ENCODE assay signal across 8 mouse cellular contexts in genomic region chr5:115011217-115011518, GRCm38 (mm10). TPM values are rescaled to one million over a fixed set of nuclear protein-coding genes. Genes with fewer than 3 reads are reported as not detected.
DNase-seq lines count a peak whose midpoint lies in the region; ATAC-seq and TF ChIP-seq lines count a peak whose summit lies in the region.

No protein-coding gene starts in this region.

- no peak for DNase-seq in kidney, postnatal 4 days
- no peak for DNase-seq in adrenal gland, adult 18-20 months (ENCODE audit: low spot score in 2 of 2)
- DNase-seq in ovary, postnatal 10 days (ENCODE audit: low spot score): no peak
- no peak for DNase-seq in embryo, embryonic 11 days

- peak; percentile 47 for ATAC-seq in kidney, embryonic 16.5 days (ENCODE audit: low FRiP score, low TSS enrichment)
- peak; percentile 49 for ATAC-seq in hindbrain, embryonic 15.5 days (ENCODE audit: low FRiP score, low read depth)
- ATAC-seq in midbrain, embryonic 15.5 days (replicated peaks): peak; percentile 57

- H3K9ac ChIP-seq in kidney, embryonic 16.5 days (replicated peaks; ENCODE audit: low read length): peak overlapping the region; percentile 100
- peak overlapping the region; percentile 93 for H3K9ac ChIP-seq in hindbrain, embryonic 15.5 days
- H3K9ac ChIP-seq in midbrain, embryonic 15.5 days: peak overlapping the region; percentile 99

- H3K36me3 ChIP-seq in kidney, embryonic 16.5 days (ENCODE audit: insufficient read depth, low read length): no peaks in the 10 kb centered on the region
- no peaks in the 10 kb centered on the region for H3K36me3 ChIP-seq in hindbrain, embryonic 15.5 days
- no peaks in the 10 kb centered on the region for H3K36me3 ChIP-seq in midbrain, embryonic 15.5 days (replicated peaks)

- H3K4me3 ChIP-seq in kidney, embryonic 16.5 days (ENCODE audit: low read length): peak overlapping the region; percentile 99
- H3K4me3 ChIP-seq in cortical plate, adult 2 months (ENCODE audit: insufficient read depth, low read length): peak overlapping the region; percentile 85
- H3K4me3 ChIP-seq in hindbrain, embryonic 15.5 days: peak overlapping the region; percentile 73
- peak overlapping the region; percentile 93 for H3K4me3 ChIP-seq in midbrain, embryonic 15.5 days

- H3K4me2 ChIP-seq in kidney, embryonic 16.5 days (replicated peaks; ENCODE audit: low read depth, low read length): peak overlapping the region; percentile 82
- peak overlapping the region; percentile 96 for H3K4me2 ChIP-seq in hindbrain, embryonic 15.5 days
- peak overlapping the region; percentile 93 for H3K4me2 ChIP-seq in midbrain, embryonic 15.5 days

- WGBS in kidney, embryonic 16.5 days: 0% methylated on average over 22 of the region's 57 CpGs
- WGBS in hindbrain, embryonic 15.5 days: under 1% methylated on average over 35 of the region's 57 CpGs
- 0% methylated on average over 50 of the region's 57 CpGs for WGBS in midbrain, embryonic 15.5 days

- H3K4me1 ChIP-seq in kidney, embryonic 16.5 days (ENCODE audit: insufficient read depth, low read length): peaks cover 41% of the 10 kb centered on the region
- peaks cover 9% of the 10 kb centered on the region; the same call in 1 of the 2 replicates for H3K4me1 ChIP-seq in cortical plate, adult 2 months (ENCODE audit: control insufficient read depth, insufficient read depth, low read length)
- H3K4me1 ChIP-seq in hindbrain, embryonic 15.5 days (replicated peaks): peaks cover 44% of the 10 kb centered on the region
- peaks cover 33% of the 10 kb centered on the region for H3K4me1 ChIP-seq in midbrain, embryonic 15.5 days

- no peaks in the 10 kb centered on the region for H3K9me3 ChIP-seq in kidney, embryonic 16.5 days (ENCODE audit: low read length)
- H3K9me3 ChIP-seq in hindbrain, embryonic 15.5 days: no peaks in the 10 kb centered on the region
- H3K9me3 ChIP-seq in midbrain, embryonic 15.5 days: no peaks in the 10 kb centered on the region

- no peak for TF ChIP-seq CTCF in cortical plate, adult 2 months (IDR thresholded peaks at IDR 0.05; ENCODE audit: extremely low read depth, insufficient read depth, low read length)

- no peaks in the 10 kb centered on the region for H3K27me3 ChIP-seq in kidney, embryonic 16.5 days (ENCODE audit: insufficient read depth, low read length)
- H3K27me3 ChIP-seq in hindbrain, embryonic 15.5 days: no peaks in the 10 kb centered on the region
- H3K27me3 ChIP-seq in midbrain, embryonic 15.5 days (replicated peaks): no peaks in the 10 kb centered on the region

- peak overlapping the region; percentile 91 for H3K27ac ChIP-seq in kidney, embryonic 16.5 days (ENCODE audit: low read length)
- H3K27ac ChIP-seq in cortical plate, adult 2 months (ENCODE audit: insufficient read depth, low read length): peak overlapping the region; percentile 91
- H3K27ac ChIP-seq in hindbrain, embryonic 15.5 days (replicated peaks): peak overlapping the region; percentile 93
- H3K27ac ChIP-seq in midbrain, embryonic 15.5 days: peak overlapping the region; percentile 94

- no peak for TF ChIP-seq POLR2A in cortical plate, adult 2 months (IDR thresholded peaks at IDR 0.05; ENCODE audit: extremely low read depth, insufficient read depth, low read length)

RNA-seq across cellular contexts. Expression of gene Sppl3, which starts 0.2 kb away (rescaled TPM):
- polyA plus RNA-seq in kidney, embryonic 16.5 days (2015; fragmentation: Nextera tagmentation; extraction: Ambion mirVana): 12.3 and 13.6 TPM in 2 replicates
- polyA plus RNA-seq in cortical plate, adult 2 months (2012; rRNA removed): 66.4 and 68.5 TPM in 2 replicates
- 43.9 and 46.1 TPM in 2 replicates for polyA plus RNA-seq in hindbrain, embryonic 15.5 days (2015; fragmentation: Nextera tagmentation; extraction: Ambion mirVana)
- polyA plus RNA-seq in midbrain, embryonic 15.5 days (2015; fragmentation: Nextera tagmentation; extraction: Ambion mirVana): 35.1 and 47.1 TPM in 2 replicates
- total RNA-seq in adrenal gland, adult 18-20 months (2021): 10 to 100 TPM; 40.0 to 44.0 TPM

RNA-seq across cellular contexts. Expression of gene Hnf1a, which starts 40.3 kb away (rescaled TPM):
- polyA plus RNA-seq in kidney, embryonic 16.5 days (2015; fragmentation: Nextera tagmentation; extraction: Ambion mirVana): 12.6 and 15.4 TPM in 2 replicates
- not detected in 2 replicates for polyA plus RNA-seq in cortical plate, adult 2 months (2012; rRNA removed)
- 0.10 TPM in 1 of 2 replicates, not detected in the other for polyA plus RNA-seq in hindbrain, embryonic 15.5 days (2015; fragmentation: Nextera tagmentation; extraction: Ambion mirVana)
- polyA plus RNA-seq in midbrain, embryonic 15.5 days (2015; fragmentation: Nextera tagmentation; extraction: Ambion mirVana): 0.05 and 0.10 TPM in 2 replicates
- not detected for total RNA-seq in adrenal gland, adult 18-20 months (2021)

Comparison
In these comparisons a context has a peak if more than half of its experiments do, and no peak if none do; other contexts are left out.
1. RNA of gene Hnf1a, which starts 40.3 kb away (polyA plus RNA-seq): 12.6 to 15.4 TPM in kidney, embryonic 16.5 days; 0.10 TPM in hindbrain, embryonic 15.5 days, 0.05 to 0.10 TPM in midbrain, embryonic 15.5 days and not detected in cortical plate, adult 2 months; every median in the first group is over 10 times any median in the second.
2. Peak in every context shown above with its lines, with median percentiles within 50 percentile points of each other: ATAC-seq, H3K27ac ChIP-seq, H3K4me2 ChIP-seq, H3K4me3 ChIP-seq and H3K9ac ChIP-seq.